Mouse (Mus musculus) frontal cortex, adult (tissue): ENCODE data around the gene Dock2.

ENCODE experiments used
- ATAC-seq: cut with Nextera tagmentation; 2 replicates; pipeline ENCODE4 v1.9.2; 2017; ENCODE audit warnings: mild to moderate bottlenecking, moderate library complexity, mixed read lengths; ENCODE audit not compliant: low TSS enrichment

Gene Dock2

GRCm38 (mm10) chr11:34194158-34194941 is 589.3 kb downstream of the Dock2 start:
- ATAC-seq = no peak

DNA sequence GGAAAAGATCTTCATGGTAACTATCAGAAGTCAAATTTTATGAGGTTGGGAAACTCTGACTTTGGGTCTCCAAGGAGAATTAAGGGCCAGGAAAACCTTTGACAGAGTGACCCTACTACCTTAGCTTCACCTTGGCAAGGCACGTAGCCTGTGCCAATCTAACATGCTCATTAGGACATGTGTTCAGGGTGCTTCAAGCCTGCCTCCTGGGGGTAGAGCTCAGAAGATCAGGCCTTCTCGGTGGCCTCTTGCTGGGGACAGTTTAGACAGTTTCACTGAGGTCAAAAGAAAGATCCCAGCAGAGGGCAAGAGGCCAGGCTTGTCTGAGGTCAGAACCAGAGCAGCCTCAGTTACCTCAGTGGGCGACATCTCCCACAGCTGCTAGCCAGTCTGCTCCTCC is 590.0 kb downstream of the Dock2 start:
- no peak for ATAC-seq

- no peak; the same call in 1 of the 2 replicates for ATAC-seq
These were observed 599.4 kb downstream of the Dock2 start for GRCm38 (mm10) chr11:34184266-34184665.

DNA sequence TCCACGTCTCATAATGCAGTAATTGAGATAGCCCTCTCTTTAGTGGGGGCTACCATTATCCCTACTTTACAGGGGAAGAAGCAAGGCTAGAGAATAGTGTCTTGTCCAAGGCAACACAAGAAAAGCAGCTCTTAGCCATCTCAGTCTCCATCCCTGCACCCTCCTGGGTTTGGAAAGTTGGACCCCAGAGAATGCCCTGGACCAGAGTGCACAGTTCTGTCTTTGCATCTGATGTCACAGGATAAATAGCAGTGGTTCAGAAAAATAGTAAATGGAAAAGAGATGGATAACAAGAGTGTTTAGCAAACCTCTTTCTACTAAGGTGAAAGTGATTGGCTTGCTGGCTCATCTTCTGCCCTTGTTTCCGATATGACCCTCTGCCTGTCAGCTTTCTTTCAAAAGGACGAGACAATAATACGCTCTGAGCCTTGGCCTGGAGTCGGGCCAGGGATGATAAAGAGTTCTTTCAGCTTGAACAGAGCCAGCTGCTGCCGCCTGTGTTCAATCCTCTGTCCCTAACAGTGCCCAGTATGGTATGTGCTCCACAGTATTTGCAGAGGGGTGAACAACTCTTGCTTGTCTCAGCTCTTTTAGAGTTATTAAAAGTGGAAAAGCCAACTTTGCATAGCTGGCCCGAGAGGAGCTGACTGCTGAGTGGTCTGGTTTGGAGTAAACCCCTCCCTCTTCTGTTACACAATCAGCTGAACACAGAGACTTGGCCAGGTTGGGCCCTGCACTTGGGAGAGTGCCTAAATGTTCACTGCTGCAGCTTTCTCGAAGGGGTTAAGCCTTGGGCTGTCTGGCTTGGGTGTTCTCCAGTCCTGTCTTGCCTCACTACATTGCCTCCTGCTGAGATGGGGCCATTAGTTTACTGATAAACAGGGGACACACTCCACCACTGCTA is 602.2 kb downstream of the Dock2 start:
- ATAC-seq = peak; percentile 52

GRCm38 (mm10) chr11:34178752-34179151 is 604.9 kb downstream of the Dock2 start:
- ATAC-seq = no peak
